Mouse (Mus musculus) ES-E14 (cell line): ENCODE measurements around the gene Emilin2. TPM values are rescaled to one million over a fixed set of nuclear protein-coding genes. Genes with fewer than 3 reads are reported as not detected.

ENCODE experiments used
- DNase-seq: peaks from one replicate; pipeline ENCODE4 v3.0.0-alpha.2; 2013; ENCODE audit warnings: low read depth, low spot score
- H3K27ac ChIP-seq: 2 replicates; pipeline ENCODE4 v1.5.1; 2012; ENCODE audit warnings: low read depth, mild to moderate bottlenecking, low read length, moderate library complexity, mixed read lengths; ENCODE audit not compliant: poor library complexity, insufficient read depth, severe bottlenecking
- H3K36me3 ChIP-seq: 2 replicates; pipeline ENCODE4 v1.6.1; 2012; ENCODE audit warnings: mild to moderate bottlenecking, low read length, moderate library complexity, mixed read lengths; ENCODE audit not compliant: control insufficient read depth, poor library complexity, insufficient read depth, severe bottlenecking
- H3K4me1 ChIP-seq, 2 experiments: fragments of 150-350 bp in 1 of 2; sonication (generic) in 1 of 2; 2 replicates each; pipeline ENCODE4 v1.6.1; 2012; ENCODE audit warnings: low read length in 2 of 2, mild to moderate bottlenecking in 1 of 2, mixed read lengths in 1 of 2; ENCODE audit not compliant: control insufficient read depth in 2 of 2, insufficient read depth in 2 of 2, poor library complexity in 1 of 2
- H3K4me3 ChIP-seq, 2 experiments: fragments of 150-350 bp in 1 of 2; sonication (generic) in 1 of 2; 2 replicates each; pipeline ENCODE4 v1.5.1; 2012; ENCODE audit warnings: low read length in 2 of 2, low read depth in 1 of 2, mild to moderate bottlenecking in 1 of 2, mixed read lengths in 1 of 2; ENCODE audit not compliant: insufficient read depth in 1 of 2, poor library complexity in 1 of 2, severe bottlenecking in 1 of 2
- H3K9ac ChIP-seq: 2 replicates; pipeline ENCODE4 v1.6.1; 2012; ENCODE audit warnings: low read depth, mild to moderate bottlenecking, low read length, mixed read lengths; ENCODE audit not compliant: poor library complexity, insufficient read depth, severe bottlenecking
- H3K9me3 ChIP-seq: fragments of 150-350 bp; sonication (generic); 2 replicates; pipeline ENCODE4 v1.6.1; 2012; ENCODE audit warnings: low read depth, mild to moderate bottlenecking, low read length; ENCODE audit not compliant: control insufficient read depth, insufficient read depth
- CHD2 ChIP-seq: IDR thresholded peaks from 2 replicates; pipeline ENCODE4 v1.6.1; 2014; ENCODE audit warnings: mild to moderate bottlenecking, low read depth, low read length, inconsistent platforms
- HCFC1 ChIP-seq: IDR thresholded peaks from 2 replicates; pipeline ENCODE4 v1.6.1; 2012; ENCODE audit warnings: low read length, inconsistent platforms, borderline replicate concordance; ENCODE audit not compliant: insufficient read depth
- MAFK ChIP-seq: IDR thresholded peaks from 2 replicates; pipeline ENCODE4 v1.6.1; 2014; ENCODE audit warnings: mild to moderate bottlenecking, low read depth, low read length, inconsistent platforms; ENCODE audit not compliant: insufficient read depth
- ZC3H11A ChIP-seq: IDR thresholded peaks from 2 replicates; pipeline ENCODE4 v1.6.1; 2012; ENCODE audit warnings: low read depth, mild to moderate bottlenecking, inconsistent platforms, low read length, borderline replicate concordance
- ZNF384 ChIP-seq: IDR thresholded peaks from 2 replicates; pipeline ENCODE4 v1.6.1; 2012; ENCODE audit warnings: low read depth, low read length, inconsistent platforms
- in situ Hi-C, 2 experiments: fragments of 600-800 bp; cut with MboI; formaldehyde crosslinking; loops; one replicate each; pipeline ENCODE4 v1.15.1; 2025; ENCODE audit warnings: low sequenced_read_pairs in 2 of 2, inconsistent platforms in 1 of 2; ENCODE audit not compliant: unreplicated experiment in 2 of 2
- total RNA-seq: library from RNA; depleted of rRNA; stranded (reverse); fragments of 300-350 nt; gene quantifications from 2 replicates; pipeline ENCODE4 v1.2.3, GENCODE M21; 2012

The Emilin2 gene
- total RNA-seq, 1 experiment = 1.0 TPM

- no peak overlapping the region for H3K9ac ChIP-seq
- TF ChIP-seq ZNF384 (no peak), HCFC1 (no peak), ZC3H11A (no peak), CHD2 (no peak), MAFK (no peak)
- DNase-seq = no peak
- H3K4me1 ChIP-seq = no peaks in the 10 kb centered on the region
- H3K27ac ChIP-seq = no peak overlapping the region
- no peaks in the 10 kb centered on the region for H3K9me3 ChIP-seq
- H3K36me3 ChIP-seq = peaks cover 3% of the 10 kb centered on the region
- H3K4me3 ChIP-seq = no peak overlapping the region
- in situ Hi-C loops = no loop called here
Observed at GRCm38 (mm10) chr17:71233210-71233609, 78.6 kb downstream of the Emilin2 start.

- in situ Hi-C loops = no loop called here
Observed at GRCm38 (mm10) chr17:71231998-71232397, 79.8 kb downstream of the Emilin2 start.

GRCm38 (mm10) chr17:71230108-71230709 lies 81.6 kb downstream of the Emilin2 start:
- no peaks in the 10 kb centered on the region for H3K4me1 ChIP-seq
- H3K36me3 ChIP-seq = no peaks in the 10 kb centered on the region
- no peak overlapping the region for H3K4me3 ChIP-seq
- H3K9me3 ChIP-seq = no peaks in the 10 kb centered on the region
- H3K27ac ChIP-seq = peak overlapping the region; percentile 40; the same call in 1 of the 2 replicates
- H3K9ac ChIP-seq = no peak overlapping the region
- no peak for DNase-seq
- TF ChIP-seq HCFC1 (no peak), MAFK (no peak), ZNF384 (no peak), ZC3H11A (no peak)
- in situ Hi-C loops = no loop called here

More at GRCm38 (mm10) chr17:71231998-71232397, 79.8 kb downstream of the Emilin2 start:
- no peaks in the 10 kb centered on the region for H3K9me3 ChIP-seq
- no peaks in the 10 kb centered on the region for H3K4me1 ChIP-seq
- no peak overlapping the region for H3K9ac ChIP-seq
- H3K4me3 ChIP-seq = no peak overlapping the region
- no peak overlapping the region for H3K27ac ChIP-seq
- no peak for TF ChIP-seq ZC3H11A
- TF ChIP-seq MAFK = no peak
- no peak for TF ChIP-seq HCFC1
- no peak for TF ChIP-seq ZNF384
- TF ChIP-seq CHD2 = no peak
- DNase-seq = no peak
- peaks cover 2% of the 10 kb centered on the region; the same call in 1 of the 2 replicates for H3K36me3 ChIP-seq

DNA sequence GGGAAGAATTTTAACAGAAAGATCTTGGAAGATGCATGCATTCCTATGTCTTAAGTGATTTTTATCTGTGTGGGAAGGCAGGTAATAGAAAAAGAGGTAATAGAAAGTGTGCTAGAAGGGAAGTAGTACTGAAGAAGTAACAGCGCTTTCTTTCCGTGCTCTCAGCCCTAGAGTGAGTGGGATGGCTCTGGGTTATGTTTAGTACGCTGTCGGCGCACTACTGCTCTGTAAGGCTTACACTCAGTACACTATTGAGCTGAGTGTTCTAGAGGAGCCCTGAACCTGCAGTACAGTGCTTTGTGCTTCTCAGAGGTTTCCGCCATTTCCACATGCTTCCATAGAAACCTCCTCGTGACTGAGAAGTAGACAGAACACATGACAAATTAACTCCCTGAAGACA lies 83.1 kb downstream of the Emilin2 start:
- DNase-seq = no peak
- in situ Hi-C loops = no loop called here
- Histone ChIP-seq H3K9me3 (no peaks in the 10 kb centered on the region), H3K36me3 (no peaks in the 10 kb centered on the region), H3K4me1 (no peaks in the 10 kb centered on the region), H3K4me3 (no peak overlapping the region), H3K9ac (no peak overlapping the region), H3K27ac (no peak overlapping the region)
- no peak for TF ChIP-seq CHD2
- no peak for TF ChIP-seq ZNF384
- TF ChIP-seq ZC3H11A = no peak
- no peak for TF ChIP-seq MAFK
- no peak for TF ChIP-seq HCFC1
